Mouse (Mus musculus) cerebellum, adult 9-11 months (tissue): ENCODE measurements around the gene Gpr34.

Experiments
- DNase-seq: peaks from one replicate; pipeline ENCODE4 v3.0.0; 2022

Gene Gpr34

DNA sequence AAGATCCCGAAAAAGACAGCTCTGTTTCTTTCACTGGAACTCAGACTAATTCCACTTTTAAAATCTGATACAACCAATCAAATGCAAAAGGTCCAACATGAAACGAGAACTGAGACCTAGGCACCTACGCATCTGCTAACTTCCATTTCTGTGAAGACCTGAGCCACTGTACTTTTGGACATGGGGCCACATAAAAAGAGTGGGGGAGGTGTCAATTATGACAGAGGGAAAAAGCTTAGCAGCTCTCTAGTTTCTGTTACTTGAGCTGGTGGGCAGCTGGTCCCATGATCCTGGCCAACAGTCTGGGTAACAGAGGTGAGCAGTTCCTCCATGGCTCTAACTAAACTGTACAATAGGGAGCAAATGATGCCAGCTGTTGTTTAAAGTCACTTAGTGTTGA is 41.1 kb downstream of the Gpr34 start:
- DNase-seq: no peak

- no peak for DNase-seq
These were observed 49.9 kb downstream of the Gpr34 start for GRCm38 (mm10) chrX:13681748-13682147.

DNA sequence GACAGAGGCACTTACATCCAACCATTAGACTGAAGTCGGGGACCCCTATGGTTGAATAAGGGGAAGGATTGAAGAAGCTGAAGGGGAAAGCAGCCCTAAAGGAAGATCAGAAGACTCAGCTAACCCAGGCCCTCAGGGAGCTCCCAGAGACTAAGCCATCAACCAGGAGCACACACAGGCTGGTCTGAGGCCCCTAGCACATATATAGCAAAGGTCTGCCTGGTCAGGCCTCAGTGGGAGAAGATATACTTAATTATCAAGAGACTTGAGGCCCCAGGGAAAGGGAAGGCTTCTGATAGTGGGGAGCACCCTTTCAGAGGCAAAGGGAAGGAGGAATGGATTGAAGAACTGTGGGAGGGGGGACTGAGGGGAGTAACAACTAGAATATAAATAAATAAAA is 54.7 kb downstream of the Gpr34 start:
- no peak for DNase-seq

GRCm38 (mm10) chrX:13688356-13688755 is 56.5 kb downstream of the Gpr34 start:
- no peak for DNase-seq
